Mouse (Mus musculus): Measurements from ENCODE around the gene Slc25a40.

DNA sequence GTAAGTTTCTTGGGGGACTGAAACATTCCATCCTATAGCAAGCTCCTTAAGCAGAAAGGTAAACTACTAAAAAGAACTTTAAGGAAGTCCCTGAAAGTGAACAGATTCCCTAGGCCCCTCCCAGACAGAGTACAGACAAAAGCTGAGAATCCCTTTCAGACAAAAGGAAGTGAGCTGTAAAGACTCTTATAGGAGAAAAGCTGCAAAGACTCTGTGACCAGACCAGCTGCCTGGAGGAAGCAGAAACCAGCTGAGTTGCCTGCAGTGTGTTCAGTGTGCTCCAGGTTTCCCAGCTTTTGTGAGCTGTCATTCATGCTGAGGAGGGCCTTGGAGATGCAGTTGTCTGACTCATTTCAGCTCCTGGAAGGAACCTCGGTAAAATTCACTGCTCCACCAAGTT, 5.2 kb upstream of the Slc25a40 start:
- TF ChIP-seq CTCF (conservative IDR thresholded peaks at IDR 0.05; ENCODE audit: low read length) (no peak), NANOG (IDR thresholded peaks at IDR 0.05; ENCODE audit: borderline replicate concordance, low read length) (no peak), POU5F1 (IDR thresholded peaks at IDR 0.05; ENCODE audit: borderline replicate concordance, low read length) (no peak)

Data from E14TG2a.4 (cell line).